Mouse (Mus musculus) gastrocnemius, postnatal 14 days (tissue): ENCODE data around the gene Xpc. TPM values are rescaled to one million over a fixed set of nuclear protein-coding genes. Genes with fewer than 3 reads are reported as not detected.

Experiments used
- total RNA-seq, 2 experiments: library from RNA; stranded (reverse); gene quantifications; 2 replicates each; pipeline ENCODE4 v1.2.3; 2021

Xpc gene
- total RNA-seq, 2 experiments from 2014 or later, result 6.8 to 7.2 TPM

Other genes starting within 250 kb of the Xpc start
- not detected for gene Wnt7a, start 104.5 kb downstream of the Xpc start, total RNA-seq
- gene Chchd4, start 42.3 kb downstream of the Xpc start, total RNA-seq, result 1 to 10 TPM; 8.0 to 8.7 TPM
- 10 to 100 TPM; 37.5 to 41.7 TPM for gene Tmem43, start 42.2 kb downstream of the Xpc start, total RNA-seq
- gene Lsm3, start within 50 bp of the Xpc start, total RNA-seq, result 10 to 100 TPM; 37.0 to 41.9 TPM
- gene Slc6a6, start 168.2 kb upstream of the Xpc start, total RNA-seq, result 10 to 100 TPM; 33.5 to 39.8 TPM